Mouse (Mus musculus): Measurements from ENCODE around the gene Tmem232. TPM values are rescaled to one million over a fixed set of nuclear protein-coding genes. Genes with fewer than 3 reads are reported as not detected.

The Tmem232 gene
- polyA plus RNA-seq, 1 experiment from 2014 or later, result not detected

- Histone ChIP-seq H3K4me3 (ENCODE audit: low read depth, low read length) (no peak overlapping the region), H3K9ac (ENCODE audit: low read length) (no peak overlapping the region), H3K27me3 (ENCODE audit: control insufficient read depth, insufficient read depth, low read length) (no peaks in the 10 kb centered on the region), H3K9me3 (ENCODE audit: control insufficient read depth, low read length) (no peaks in the 10 kb centered on the region), H3K27ac (ENCODE audit: low read depth, low read length) (no peak overlapping the region), H3K36me3 (ENCODE audit: control insufficient read depth, insufficient read depth, low read length) (no peaks in the 10 kb centered on the region), H3K4me2 (no peak overlapping the region), H3K4me1 (ENCODE audit: control insufficient read depth, insufficient read depth, low read length) (no peaks in the 10 kb centered on the region)
- 83% methylated on average over 4 of the region's 4 CpGs for WGBS
- ATAC-seq (ENCODE audit: low FRiP score) (no peak), DNase-seq (ENCODE audit: low spot score, missing footprints) (no peak)
Observed at GRCm38 (mm10) chr17:65340016-65340415, 200.6 kb downstream of the Tmem232 start.

- no peaks in the 10 kb centered on the region for H3K4me1 ChIP-seq (ENCODE audit: control insufficient read depth, insufficient read depth, low read length)
- H3K9me3 ChIP-seq (ENCODE audit: control insufficient read depth, low read length), result no peaks in the 10 kb centered on the region
- H3K27ac ChIP-seq (ENCODE audit: low read depth, low read length), result no peak overlapping the region
- H3K9ac ChIP-seq (ENCODE audit: low read length), result no peak overlapping the region
- DNase-seq (ENCODE audit: low spot score, missing footprints), result no peak
- H3K27me3 ChIP-seq (ENCODE audit: control insufficient read depth, insufficient read depth, low read length), result no peaks in the 10 kb centered on the region
- H3K36me3 ChIP-seq (ENCODE audit: control insufficient read depth, insufficient read depth, low read length), result no peaks in the 10 kb centered on the region
- no peak for ATAC-seq (ENCODE audit: low FRiP score)
- WGBS, result 98% methylated on average over 8 of the region's 8 CpGs
- no peak overlapping the region for H3K4me2 ChIP-seq
- no peak overlapping the region for H3K4me3 ChIP-seq (ENCODE audit: low read depth, low read length)
Observed at GRCm38 (mm10) chr17:65330759-65331158, 209.8 kb downstream of the Tmem232 start.

DNA sequence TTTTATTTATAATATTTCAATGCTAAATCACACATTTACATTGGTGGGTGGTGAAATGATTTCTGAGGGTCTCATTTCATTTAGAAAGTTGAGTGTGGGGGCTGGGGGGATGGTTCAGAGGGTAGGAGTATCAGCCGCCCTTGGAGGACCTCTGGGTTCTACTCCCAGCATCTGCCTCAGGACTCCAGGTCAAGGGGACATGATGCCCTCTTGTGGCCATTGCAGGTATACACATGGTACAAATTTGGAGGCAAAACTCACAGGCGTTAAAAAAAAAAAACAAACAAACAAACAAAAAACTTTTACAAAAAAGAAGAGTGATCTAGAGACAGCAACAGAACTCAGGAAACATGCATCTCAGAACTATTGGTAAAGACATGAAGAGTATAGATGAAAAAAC, 215.3 kb downstream of the Tmem232 start:
- Histone ChIP-seq H3K4me2 (no peak overlapping the region), H3K27ac (ENCODE audit: low read depth, low read length) (no peak overlapping the region), H3K9me3 (ENCODE audit: control insufficient read depth, low read length) (no peaks in the 10 kb centered on the region), H3K27me3 (ENCODE audit: control insufficient read depth, insufficient read depth, low read length) (no peaks in the 10 kb centered on the region), H3K4me3 (ENCODE audit: low read depth, low read length) (no peak overlapping the region), H3K9ac (ENCODE audit: low read length) (no peak overlapping the region), H3K36me3 (ENCODE audit: control insufficient read depth, insufficient read depth, low read length) (no peaks in the 10 kb centered on the region), H3K4me1 (ENCODE audit: control insufficient read depth, insufficient read depth, low read length) (no peaks in the 10 kb centered on the region)
- ATAC-seq (ENCODE audit: low FRiP score) (peak; percentile 58; the same call in 1 of the 2 replicates), DNase-seq (ENCODE audit: low spot score, missing footprints) (peak; percentile 91)
- 31% methylated on average over 2 of the region's 2 CpGs for WGBS

- H3K36me3 ChIP-seq (ENCODE audit: control insufficient read depth, insufficient read depth, low read length), result no peaks in the 10 kb centered on the region
- no peak overlapping the region for H3K27ac ChIP-seq (ENCODE audit: low read depth, low read length)
- no peak overlapping the region for H3K9ac ChIP-seq (ENCODE audit: low read length)
- no peak overlapping the region for H3K4me2 ChIP-seq
- no peak overlapping the region for H3K4me3 ChIP-seq (ENCODE audit: low read depth, low read length)
- no peaks in the 10 kb centered on the region for H3K27me3 ChIP-seq (ENCODE audit: control insufficient read depth, insufficient read depth, low read length)
- H3K4me1 ChIP-seq (ENCODE audit: control insufficient read depth, insufficient read depth, low read length), result no peaks in the 10 kb centered on the region
- no peaks in the 10 kb centered on the region for H3K9me3 ChIP-seq (ENCODE audit: control insufficient read depth, low read length)
- no peak for ATAC-seq (ENCODE audit: low FRiP score)
- 92% methylated on average over 6 of the region's 6 CpGs for WGBS
- DNase-seq (ENCODE audit: low spot score, missing footprints), result no peak
Observed at GRCm38 (mm10) chr17:65320623-65321022, 220.0 kb downstream of the Tmem232 start.

GRCm38 (mm10) chr17:65299946-65300345, 240.6 kb downstream of the Tmem232 start:
- Histone ChIP-seq H3K4me3 (ENCODE audit: low read depth, low read length) (no peak overlapping the region), H3K9ac (ENCODE audit: low read length) (no peak overlapping the region), H3K27me3 (ENCODE audit: control insufficient read depth, insufficient read depth, low read length) (no peaks in the 10 kb centered on the region), H3K27ac (ENCODE audit: low read depth, low read length) (no peak overlapping the region), H3K36me3 (ENCODE audit: control insufficient read depth, insufficient read depth, low read length) (no peaks in the 10 kb centered on the region), H3K9me3 (ENCODE audit: control insufficient read depth, low read length) (no peaks in the 10 kb centered on the region), H3K4me2 (no peak overlapping the region), H3K4me1 (ENCODE audit: control insufficient read depth, insufficient read depth, low read length) (no peaks in the 10 kb centered on the region)
- DNase-seq (ENCODE audit: low spot score, missing footprints) (peak; percentile 21), ATAC-seq (ENCODE audit: low FRiP score) (no peak)

DNA sequence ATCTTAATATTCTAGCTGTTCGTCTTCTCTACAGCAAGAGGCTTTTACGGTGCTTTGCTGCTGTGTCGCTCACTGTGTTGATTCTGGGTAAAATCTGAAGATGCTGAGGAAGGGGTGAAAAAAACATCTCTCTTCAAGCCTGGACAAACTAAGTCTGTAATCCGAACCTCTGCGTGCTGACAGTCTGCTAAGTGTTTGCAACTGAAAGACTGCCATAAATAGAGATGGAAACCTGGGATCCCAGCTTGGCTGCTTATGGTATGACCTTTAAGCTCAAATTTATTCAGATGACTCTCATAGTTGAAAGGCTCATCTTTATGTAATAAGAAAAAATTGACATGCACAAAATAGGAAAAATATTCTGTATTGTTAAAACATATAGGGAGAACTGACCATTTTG, 242.8 kb downstream of the Tmem232 start:
- no peak for DNase-seq (ENCODE audit: low spot score, missing footprints)
- Histone ChIP-seq H3K4me3 (ENCODE audit: low read depth, low read length) (no peak overlapping the region), H3K4me1 (ENCODE audit: control insufficient read depth, insufficient read depth, low read length) (no peaks in the 10 kb centered on the region), H3K36me3 (ENCODE audit: control insufficient read depth, insufficient read depth, low read length) (no peaks in the 10 kb centered on the region), H3K27ac (ENCODE audit: low read depth, low read length) (no peak overlapping the region), H3K9ac (ENCODE audit: low read length) (no peak overlapping the region), H3K27me3 (ENCODE audit: control insufficient read depth, insufficient read depth, low read length) (no peaks in the 10 kb centered on the region), H3K4me2 (no peak overlapping the region), H3K9me3 (ENCODE audit: control insufficient read depth, low read length) (no peaks in the 10 kb centered on the region)
- 86% methylated on average over 5 of the region's 5 CpGs for WGBS
- no peak for ATAC-seq (ENCODE audit: low FRiP score)

GRCm38 (mm10) chr17:65252160-65252559, 288.4 kb downstream of the Tmem232 start:
- ATAC-seq (ENCODE audit: low FRiP score) (no peak), DNase-seq (ENCODE audit: low spot score, missing footprints) (no peak)
- Histone ChIP-seq H3K9me3 (ENCODE audit: control insufficient read depth, low read length) (no peaks in the 10 kb centered on the region), H3K4me1 (ENCODE audit: control insufficient read depth, insufficient read depth, low read length) (no peaks in the 10 kb centered on the region), H3K36me3 (ENCODE audit: control insufficient read depth, insufficient read depth, low read length) (no peaks in the 10 kb centered on the region), H3K27ac (ENCODE audit: low read depth, low read length) (no peak overlapping the region), H3K9ac (ENCODE audit: low read length) (no peak overlapping the region), H3K4me3 (ENCODE audit: low read depth, low read length) (no peak overlapping the region), H3K4me2 (no peak overlapping the region), H3K27me3 (ENCODE audit: control insufficient read depth, insufficient read depth, low read length) (no peaks in the 10 kb centered on the region)
- 66% methylated on average over 2 of the region's 2 CpGs for WGBS

DNA sequence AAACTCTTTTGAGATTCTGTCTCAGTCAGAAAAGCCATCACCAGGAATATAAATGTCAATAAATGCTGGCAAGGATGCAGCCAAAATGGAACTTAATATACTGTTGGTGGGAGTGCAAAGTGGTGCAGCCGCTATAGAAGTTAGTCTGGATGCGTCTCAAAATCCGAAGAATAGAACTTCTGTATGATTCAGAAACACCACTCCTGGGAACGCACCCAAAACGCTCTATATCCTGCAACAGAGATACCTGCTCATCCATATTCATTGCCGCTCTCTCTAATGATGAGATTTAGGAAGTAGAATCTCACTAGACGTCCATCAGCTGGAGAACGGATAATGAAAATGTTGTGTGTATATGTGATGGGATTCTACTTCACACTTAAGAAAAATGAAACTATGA, 290.3 kb downstream of the Tmem232 start:
- Histone ChIP-seq H3K4me2 (no peak overlapping the region), H3K9me3 (ENCODE audit: control insufficient read depth, low read length) (no peaks in the 10 kb centered on the region), H3K4me3 (ENCODE audit: low read depth, low read length) (no peak overlapping the region), H3K9ac (ENCODE audit: low read length) (no peak overlapping the region), H3K4me1 (ENCODE audit: control insufficient read depth, insufficient read depth, low read length) (no peaks in the 10 kb centered on the region), H3K27me3 (ENCODE audit: control insufficient read depth, insufficient read depth, low read length) (no peaks in the 10 kb centered on the region), H3K27ac (ENCODE audit: low read depth, low read length) (no peak overlapping the region), H3K36me3 (ENCODE audit: control insufficient read depth, insufficient read depth, low read length) (no peaks in the 10 kb centered on the region)
- DNase-seq (ENCODE audit: low spot score, missing footprints) (no peak), ATAC-seq (ENCODE audit: low FRiP score) (no peak)
- 91% methylated on average over 8 of the region's 8 CpGs for WGBS

- Histone ChIP-seq H3K4me1 (ENCODE audit: control insufficient read depth, insufficient read depth, low read length) (no peaks in the 10 kb centered on the region), H3K27me3 (ENCODE audit: control insufficient read depth, insufficient read depth, low read length) (no peaks in the 10 kb centered on the region), H3K4me2 (no peak overlapping the region), H3K9ac (ENCODE audit: low read length) (no peak overlapping the region), H3K9me3 (ENCODE audit: control insufficient read depth, low read length) (no peaks in the 10 kb centered on the region), H3K27ac (ENCODE audit: low read depth, low read length) (no peak overlapping the region), H3K36me3 (ENCODE audit: control insufficient read depth, insufficient read depth, low read length) (no peaks in the 10 kb centered on the region), H3K4me3 (ENCODE audit: low read depth, low read length) (no peak overlapping the region)
- DNase-seq (ENCODE audit: low spot score, missing footprints) (no peak), ATAC-seq (ENCODE audit: low FRiP score) (no peak)
- WGBS, result 89% methylated on average over 5 of the region's 5 CpGs
Observed at GRCm38 (mm10) chr17:65243716-65244115, 296.9 kb downstream of the Tmem232 start.
